Mouse (Mus musculus): ENCODE measurements around the gene Plxnc1.

Gene Plxnc1

GRCm38 (mm10) chr10:94825951-94826350, 118.7 kb downstream of the Plxnc1 start:
- DNase-seq (ENCODE audit: low read depth in 2 of 2, low spot score in 2 of 2) = no peak

GRCm38 (mm10) chr10:94823971-94824760, 120.5 kb downstream of the Plxnc1 start:
- DNase-seq (ENCODE audit: low read depth in 2 of 2, low spot score in 2 of 2) = no peak

DNA sequence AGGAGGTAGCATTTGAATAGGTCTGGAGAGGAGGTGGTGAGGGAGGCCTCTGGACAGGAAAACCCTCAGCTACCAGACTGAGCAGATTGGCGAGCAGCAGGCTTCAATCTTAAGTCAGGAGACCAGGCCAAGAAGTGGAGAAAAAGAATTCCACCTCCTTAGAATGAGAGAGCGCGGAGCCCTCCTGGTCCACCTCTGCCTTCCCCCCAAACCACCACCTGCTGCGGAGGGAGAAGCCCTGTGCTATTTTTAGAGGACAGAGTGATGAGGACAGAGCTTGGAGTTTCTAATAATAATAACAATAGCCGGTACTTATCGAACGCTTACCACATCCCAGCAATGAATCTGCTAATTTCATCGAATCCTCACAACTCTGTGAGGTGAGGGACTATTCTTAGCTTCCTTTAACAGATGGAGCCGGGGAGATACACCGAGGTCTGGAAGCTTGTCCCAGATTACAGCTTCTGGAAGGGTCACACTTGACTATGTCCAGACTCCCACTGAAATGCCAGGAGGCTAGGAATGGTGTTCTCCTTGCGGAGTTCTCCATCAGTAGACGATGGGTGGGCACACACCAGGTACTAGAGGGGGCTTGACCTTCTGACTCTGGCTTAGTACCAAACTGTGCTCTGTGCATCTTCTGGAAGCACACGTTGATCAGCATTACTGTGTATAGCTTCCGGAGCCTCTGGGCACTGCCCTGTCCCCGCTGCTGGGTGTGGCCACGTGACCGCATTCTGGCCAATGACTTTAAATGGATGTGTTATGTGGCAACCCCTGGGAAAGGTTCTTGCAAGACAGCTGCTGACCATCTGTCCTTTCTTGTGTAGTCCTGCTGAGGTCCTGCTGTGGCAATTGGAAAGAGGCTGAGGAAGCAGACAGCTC, 125.6 kb downstream of the Plxnc1 start:
- DNase-seq (ENCODE audit: low read depth in 2 of 2, low spot score in 2 of 2) = no peak

DNA sequence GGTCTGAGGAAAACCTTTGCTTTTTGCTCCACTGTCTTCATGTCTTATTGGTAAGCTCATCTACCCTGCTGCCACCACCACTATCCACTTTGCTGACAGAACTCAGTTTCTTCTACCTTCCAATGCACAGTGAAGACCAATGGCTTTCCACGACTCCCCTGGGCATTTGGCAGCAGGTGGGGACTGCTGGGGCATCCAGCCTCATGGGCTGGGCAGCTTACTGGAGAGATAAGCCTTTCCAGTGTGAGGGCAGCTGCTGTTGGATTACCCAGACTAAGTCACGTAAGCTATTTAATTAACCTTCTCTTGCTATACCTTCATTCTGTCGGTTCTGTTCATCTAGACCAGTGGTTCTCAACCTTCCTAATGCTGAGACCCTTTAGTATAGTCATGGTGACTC, 126.5 kb downstream of the Plxnc1 start:
- DNase-seq (ENCODE audit: low read depth in 2 of 2, low spot score in 2 of 2) = no peak

DNA sequence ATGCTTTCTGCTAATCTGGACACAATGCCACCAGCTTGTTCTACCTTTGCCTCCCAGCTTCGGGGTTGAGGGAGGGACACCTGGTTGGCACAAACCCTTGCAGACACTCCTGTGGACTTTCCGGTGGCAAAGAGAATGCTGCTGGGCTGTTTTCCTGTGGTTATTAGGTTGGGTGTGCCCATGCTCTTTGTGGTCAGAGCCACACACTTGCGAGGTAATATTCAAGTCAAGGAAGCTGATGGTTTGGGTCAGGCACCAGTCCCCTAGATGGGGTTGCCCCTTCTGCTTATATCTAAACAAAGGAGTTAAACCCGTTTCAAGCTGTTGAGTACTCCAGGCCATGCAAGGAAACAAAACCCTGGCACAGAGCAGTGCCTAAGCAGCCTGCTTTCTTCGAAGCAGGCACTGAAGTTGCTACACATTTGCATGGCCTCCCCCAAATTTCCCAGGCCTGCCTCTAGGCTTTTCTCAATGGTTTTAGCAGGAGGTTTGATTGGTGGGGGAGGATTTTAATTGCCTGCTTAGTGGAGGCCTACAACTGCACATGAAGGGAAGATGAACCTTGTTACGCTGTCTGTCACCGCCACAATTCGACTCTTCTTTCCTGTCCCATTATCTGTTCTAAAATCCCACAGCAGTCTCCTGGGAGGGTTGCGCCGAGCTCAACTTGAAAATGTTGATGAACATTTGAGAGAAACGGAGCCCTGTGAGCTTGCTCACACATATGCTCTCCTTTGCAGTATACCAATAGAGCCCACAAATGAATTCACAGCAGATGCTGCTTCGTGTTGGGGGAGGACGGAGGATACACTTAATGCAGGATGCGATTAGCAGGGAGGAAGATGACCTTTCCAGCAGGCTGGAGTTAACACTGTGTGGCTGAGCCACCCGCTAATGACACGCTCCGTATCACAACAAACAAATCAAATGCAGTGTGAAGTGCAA, 132.5 kb downstream of the Plxnc1 start:
- DNase-seq (ENCODE audit: low read depth in 2 of 2, low spot score in 2 of 2) = no peak

DNA sequence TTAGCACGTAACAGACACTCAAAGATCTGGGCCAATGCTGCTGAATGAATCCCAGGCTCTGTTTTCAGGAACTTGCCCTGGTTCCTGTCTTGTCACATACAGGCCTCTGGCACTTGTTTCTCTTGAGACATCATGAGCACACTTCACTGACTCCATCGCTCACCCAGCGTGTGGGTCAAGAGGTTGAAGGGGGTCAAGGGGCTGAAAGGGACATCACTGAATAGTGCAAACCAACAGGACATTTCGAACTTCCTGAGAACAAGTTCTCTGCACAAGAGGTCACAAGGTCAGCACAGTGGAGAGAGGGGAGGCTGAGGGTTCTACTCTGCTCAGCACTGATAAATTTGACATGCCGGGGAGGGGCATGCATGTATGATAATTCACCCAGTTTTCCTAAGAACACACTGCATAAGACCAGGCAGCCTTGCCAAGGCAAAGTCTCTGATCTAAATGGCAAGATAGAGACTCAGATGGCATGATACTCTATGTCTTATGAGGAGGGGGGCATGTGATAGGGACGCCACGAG, 134.6 kb downstream of the Plxnc1 start:
- DNase-seq (ENCODE audit: low read depth in 2 of 2, low spot score in 2 of 2) = no peak

- DNase-seq (ENCODE audit: low read depth in 2 of 2, low spot score in 2 of 2) = no peak
Observed at GRCm38 (mm10) chr10:94808275-94808674, 136.4 kb downstream of the Plxnc1 start.

GRCm38 (mm10) chr10:94807323-94807722, 137.3 kb downstream of the Plxnc1 start:
- DNase-seq (ENCODE audit: low read depth in 2 of 2, low spot score in 2 of 2) = no peak

- no peak for DNase-seq (ENCODE audit: low read depth in 2 of 2, low spot score in 2 of 2)
Observed at GRCm38 (mm10) chr10:94804909-94805220, 139.8 kb downstream of the Plxnc1 start.

DNA sequence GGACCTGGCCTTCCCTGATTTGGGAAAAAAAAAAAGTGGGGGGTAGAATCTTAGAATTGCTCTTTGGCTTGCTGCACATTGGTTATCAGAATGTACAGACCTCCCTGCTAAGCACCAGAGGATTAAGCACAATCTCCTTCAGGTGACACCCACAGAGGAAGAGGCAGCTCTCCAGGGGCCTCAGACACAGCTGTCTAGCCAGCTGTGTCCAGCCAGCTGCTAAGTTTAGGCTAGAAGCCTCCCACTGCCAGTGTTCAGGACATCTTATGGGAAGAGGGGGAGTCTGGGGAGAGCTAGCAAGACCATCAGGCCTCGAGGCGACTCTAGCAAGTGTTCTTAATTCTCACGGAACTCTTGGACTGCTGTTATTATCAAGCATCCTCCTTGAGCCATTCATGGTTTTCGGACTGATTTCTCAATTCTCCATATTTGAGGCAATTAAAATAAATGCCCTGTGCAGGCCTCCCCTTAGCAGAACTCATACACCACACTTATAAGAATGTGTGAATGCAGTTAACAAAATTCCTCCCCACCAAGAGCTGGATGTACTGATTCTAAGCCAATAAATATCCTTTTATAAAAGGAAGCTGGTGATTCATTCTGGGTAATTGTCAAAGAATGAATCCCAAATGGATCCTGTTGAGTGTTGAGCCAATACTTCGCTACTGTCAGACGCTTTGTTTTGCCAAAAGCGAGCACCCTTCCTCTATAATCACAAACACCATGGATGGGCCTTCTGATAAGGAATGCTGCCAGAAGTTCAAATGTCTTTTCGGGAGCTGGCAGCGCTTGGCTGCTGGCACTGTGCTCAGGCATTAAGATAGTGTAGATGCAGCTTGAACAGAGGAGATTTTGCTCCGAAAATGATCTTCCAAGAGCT, 140.4 kb downstream of the Plxnc1 start:
- DNase-seq (ENCODE audit: low read depth in 2 of 2, low spot score in 2 of 2) = no peak

DNA sequence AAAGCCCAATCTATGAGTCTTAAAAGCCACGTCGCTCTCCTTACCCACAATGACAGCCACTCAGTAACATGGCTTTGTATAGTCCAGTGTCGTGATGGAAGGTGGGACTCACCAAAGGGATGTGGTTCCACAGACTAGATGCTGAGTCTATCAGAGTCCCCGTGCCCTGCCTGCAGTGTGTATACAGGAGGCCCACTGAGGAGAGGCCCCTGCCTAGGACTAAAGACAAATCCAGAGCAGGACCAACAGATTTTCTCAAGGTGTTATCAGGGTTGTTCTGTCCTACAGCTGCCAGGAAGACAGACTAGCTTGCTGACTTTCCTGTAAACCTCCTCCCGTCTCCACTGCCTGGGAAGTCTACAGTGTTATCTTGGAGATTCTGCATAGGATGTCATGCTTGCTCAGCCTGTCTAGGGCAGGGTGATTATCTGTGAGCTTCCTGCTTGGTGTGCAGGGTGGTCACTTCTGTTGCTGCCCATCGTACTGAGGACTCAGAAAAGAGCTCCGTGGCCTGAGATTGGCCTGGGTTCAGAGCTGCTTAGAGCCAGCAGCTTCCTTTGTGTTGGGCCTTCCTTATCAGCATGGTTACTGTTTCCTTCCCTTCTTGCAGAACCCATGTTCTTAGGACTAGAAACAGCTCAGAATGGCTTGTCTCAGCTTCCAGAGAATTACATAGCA, 143.8 kb downstream of the Plxnc1 start:
- no peak for DNase-seq (ENCODE audit: low read depth in 2 of 2, low spot score in 2 of 2)

DNA sequence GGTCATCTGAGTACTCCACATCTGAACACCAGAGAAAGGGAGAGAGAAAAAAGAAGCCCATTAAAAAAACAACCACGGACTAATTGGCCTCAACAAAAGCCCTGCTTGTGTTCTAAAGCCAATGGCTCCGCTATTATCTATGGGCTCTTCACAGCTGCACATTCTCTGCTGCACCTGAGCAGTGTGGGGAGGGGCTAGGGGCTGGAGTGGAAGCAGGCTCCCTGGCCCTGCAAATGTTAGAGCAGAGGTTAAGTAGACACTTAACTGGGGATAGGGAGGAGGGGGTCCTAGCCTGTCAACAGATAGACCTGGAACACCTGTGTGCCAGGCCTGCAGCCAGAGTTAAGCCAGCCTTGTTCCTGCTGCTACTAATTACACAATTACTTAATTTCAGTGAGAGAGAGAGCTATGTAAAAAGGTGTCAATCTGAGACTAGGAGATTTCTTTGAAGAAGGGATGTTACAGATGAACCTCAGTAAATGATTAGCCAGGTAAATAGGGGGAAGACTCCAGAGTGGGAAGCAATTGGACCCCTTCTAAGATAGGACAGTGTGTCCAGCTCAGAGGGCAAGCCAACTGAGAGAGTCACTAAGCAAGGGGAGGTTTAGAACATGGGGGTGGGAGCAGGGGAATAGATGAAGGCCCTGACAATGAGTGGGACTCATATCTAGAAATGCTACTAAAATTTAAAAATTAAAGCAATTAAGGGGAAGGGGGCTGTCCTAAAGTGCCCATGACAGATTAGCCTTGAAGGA, 145.0 kb downstream of the Plxnc1 start:
- no peak for DNase-seq (ENCODE audit: low read depth in 2 of 2, low spot score in 2 of 2)

DNA sequence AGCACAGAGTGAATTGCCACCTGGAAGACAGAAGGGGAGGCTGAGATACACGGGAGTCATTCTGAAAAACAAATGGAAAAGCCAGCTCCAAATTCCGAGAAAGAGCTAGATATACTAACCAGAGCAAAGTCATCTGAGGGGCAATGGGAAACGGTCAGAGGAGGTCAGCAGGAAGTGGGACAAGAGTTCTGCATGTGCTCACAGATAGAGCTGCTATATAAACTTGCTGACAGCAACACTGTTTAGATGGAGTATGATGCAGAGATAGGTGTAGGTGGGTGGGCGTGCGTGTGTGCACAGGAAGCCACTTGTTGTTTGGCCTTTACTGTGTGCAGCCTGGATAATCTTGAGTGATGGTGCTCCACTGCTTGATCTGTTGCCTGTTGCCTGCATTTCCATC, 146.5 kb downstream of the Plxnc1 start:
- no peak for DNase-seq (ENCODE audit: low read depth in 2 of 2, low spot score in 2 of 2)

GRCm38 (mm10) chr10:94794666-94795244, 149.9 kb downstream of the Plxnc1 start:
- DNase-seq (ENCODE audit: low read depth in 2 of 2, low spot score in 2 of 2) = no peak

GRCm38 (mm10) chr10:94793914-94794313, 150.7 kb downstream of the Plxnc1 start:
- DNase-seq (ENCODE audit: low read depth in 2 of 2, low spot score in 2 of 2) = no peak

DNA sequence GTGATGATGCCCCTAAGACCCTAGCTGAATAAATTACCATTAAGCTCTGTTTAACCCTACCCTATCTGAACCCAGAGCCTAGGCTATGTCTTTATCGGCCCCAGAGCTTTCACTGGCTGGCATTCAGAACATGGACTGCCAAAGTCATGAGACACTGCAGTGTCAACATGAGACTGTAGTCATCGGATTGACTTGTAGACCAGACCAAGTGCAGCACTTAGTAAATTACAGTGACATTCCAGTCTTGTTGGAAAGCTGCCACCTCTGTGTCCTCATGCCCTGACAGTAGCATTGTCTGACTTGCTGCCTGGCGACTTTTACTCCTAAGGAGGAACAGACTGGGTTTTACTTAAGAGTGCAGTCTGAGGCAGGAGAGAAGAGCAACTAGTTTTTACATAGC, 155.4 kb downstream of the Plxnc1 start:
- DNase-seq (ENCODE audit: low read depth in 2 of 2, low spot score in 2 of 2) = no peak

DNA sequence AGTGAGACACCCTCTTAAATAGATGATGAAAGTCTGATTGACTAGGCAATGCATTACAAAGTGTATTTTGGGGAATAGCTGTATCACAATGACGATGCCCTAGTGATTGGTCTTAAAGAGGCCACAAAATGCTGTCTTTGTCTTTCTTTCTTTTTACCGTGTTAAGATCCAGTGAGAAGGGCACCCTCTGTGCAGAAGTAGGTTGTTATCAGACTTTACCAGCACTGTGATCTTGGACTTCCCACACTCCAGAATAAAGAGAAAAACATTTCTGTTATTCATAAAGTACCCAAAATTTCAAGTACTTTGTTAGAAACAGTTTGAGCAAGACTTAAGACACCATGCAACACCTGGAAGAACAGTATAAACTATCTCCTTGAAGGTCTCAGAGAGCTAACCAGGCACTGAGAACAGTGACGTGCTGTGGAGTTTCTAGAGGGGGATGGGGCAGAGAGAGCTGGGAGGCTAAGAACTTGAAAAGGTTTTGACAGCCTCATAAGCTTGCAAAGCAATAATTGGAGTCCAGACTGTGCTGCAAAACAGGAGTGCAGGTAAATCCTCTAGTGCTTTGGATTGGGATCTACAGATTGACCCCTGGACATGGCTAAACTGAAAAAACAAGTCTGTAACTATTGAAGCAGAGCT, 163.9 kb downstream of the Plxnc1 start:
- DNase-seq (ENCODE audit: low read depth in 2 of 2, low spot score in 2 of 2) = no peak

DNA sequence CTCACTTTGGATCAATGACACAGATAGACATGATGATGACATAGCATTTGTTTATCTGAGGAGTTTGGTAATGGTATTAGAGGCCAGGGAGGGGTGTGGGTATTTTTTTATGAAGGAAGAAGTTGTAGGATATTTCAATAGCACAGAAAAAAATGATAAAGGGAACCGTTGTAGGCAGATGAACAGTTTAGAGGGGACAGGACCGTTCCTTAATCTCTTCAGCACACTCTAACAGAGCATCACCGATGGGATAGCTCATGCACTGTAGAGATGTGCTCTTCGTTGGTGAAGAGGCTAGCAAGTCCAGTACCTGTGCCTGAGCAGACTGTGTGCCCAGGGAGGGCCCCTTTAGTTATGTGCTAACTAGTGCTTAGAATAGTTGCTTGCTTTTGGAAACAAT, 165.3 kb downstream of the Plxnc1 start:
- no peak for DNase-seq (ENCODE audit: low read depth in 2 of 2, low spot score in 2 of 2)
